ENCODE assay signal across 10 mouse cellular contexts in the genomic region with DNA sequence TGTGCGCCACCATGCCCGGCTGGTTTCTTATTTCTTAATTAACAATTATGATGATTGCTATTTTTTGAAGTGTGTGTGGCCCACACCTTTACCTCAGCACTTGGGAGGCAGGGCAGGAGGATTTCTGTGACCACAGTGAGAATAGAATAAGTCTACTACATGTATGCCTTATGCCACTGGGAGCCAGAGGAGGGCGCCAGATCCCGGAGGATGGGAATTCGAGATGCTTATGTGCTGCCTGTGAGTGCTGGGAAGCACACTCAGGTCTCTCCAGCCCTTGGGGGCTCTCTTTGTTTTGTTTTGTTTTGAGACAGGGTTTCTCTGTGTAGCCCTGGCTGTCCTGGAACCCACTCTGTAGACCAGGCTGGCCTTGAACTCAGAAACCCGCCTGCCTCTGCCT. TPM values are rescaled to one million over a fixed set of nuclear protein-coding genes. Genes with fewer than 3 reads are reported as not detected.
DNase-seq lines count a peak whose midpoint lies in the region; ATAC-seq and TF ChIP-seq lines count a peak whose summit lies in the region.
"Had no signal": no experiment of that assay in that cellular context is flagged by ENCODE, and none has a peak within 500 bp of the region (broad histone marks: within the 10 kb centered on the region; RNA-seq: fewer than 3 reads in every experiment).

No protein-coding gene starts in this region.

- intact Hi-C loops in gastrocnemius, adult 2 months (cut with DNase I): loop anchor here (5.0 kb wide), 2 partner anchors 149 to 164 kb away; a partner anchor contains a TSS

- no peak overlapping the region for H3K4me3 ChIP-seq in gastrocnemius, adult 2 months
- H3K4me3 ChIP-seq: myocyte had no signal

- no peak overlapping the region for H3K27ac ChIP-seq in gastrocnemius, adult 2 months

- DNase-seq in gastrocnemius, adult 2 months: peak; percentile 62
- no peak for DNase-seq in gastrocnemius, adult 8-10 months (ENCODE audit: low spot score in 2 of 2)
- DNase-seq in right cerebral cortex, postnatal 14 days: peak; percentile 64
- no peak for DNase-seq in right cerebral cortex, adult 2 months (ENCODE audit: low spot score in 2 of 2)
- peak; percentile 56 for DNase-seq in naive thymus-derived CD4-positive, alpha-beta T cell, adult 2 months (ENCODE audit: low read depth)
- DNase-seq in ovary, adult 18-20 months (ENCODE audit: low spot score): no peak

- ATAC-seq in common myeloid progenitor, adult 5-6 weeks (replicated peaks; ENCODE audit: low read depth, poor library complexity, severe bottlenecking): 0 out of 2 replicates have a peak, but pooled peaks have one; percentile 10
- no peak for ATAC-seq in monocyte, adult 5-6 weeks (replicated peaks; ENCODE audit: insufficient number of reproducible peaks, low FRiP score, low TSS enrichment, poor library complexity, severe bottlenecking)

- TF ChIP-seq CTCF in gastrocnemius, adult 2 months (IDR thresholded peaks at IDR 0.05): peak; percentile 49

RNA-seq across cellular contexts. Expression of a gene that starts 3.1 kb away (rescaled TPM):
- 100 to 1,000 TPM; 235 to 261 TPM for total RNA-seq in gastrocnemius, adult 2 months (2021)
- total RNA-seq in gastrocnemius, adult 8-10 months (2022): 100 to 1,000 TPM; 195 to 290 (median 232) TPM
- 3,442 and 3,905 TPM in 2 replicates for total RNA-seq in common myeloid progenitor, adult 5-6 weeks (2017)
- total RNA-seq in monocyte, adult 5-6 weeks (2017): 1,335 to 1,418 TPM (median 1,365 TPM) in 3 replicates

RNA-seq across cellular contexts. Expression of a gene that starts 9.8 kb away (rescaled TPM):
- under 1 TPM; 0.08 to 0.20 TPM for total RNA-seq in gastrocnemius, adult 2 months (2021)
- under 1 TPM; 0.05 to 0.54 (median 0.12) TPM for total RNA-seq in gastrocnemius, adult 8-10 months (2022)
- total RNA-seq in common myeloid progenitor, adult 5-6 weeks (2017): under 0.01 and 0.05 TPM in 2 replicates
- total RNA-seq in monocyte, adult 5-6 weeks (2017): 0.10 to 0.39 TPM in 2 of 3 replicates, not detected in the other

RNA-seq across cellular contexts. Expression of a gene that starts 9.9 kb away (rescaled TPM):
- total RNA-seq in gastrocnemius, adult 2 months (2021): not detected
- not detected for total RNA-seq in gastrocnemius, adult 8-10 months (2022)
- not detected in 2 replicates for total RNA-seq in common myeloid progenitor, adult 5-6 weeks (2017)
- total RNA-seq in monocyte, adult 5-6 weeks (2017): not detected in 3 replicates

RNA-seq across cellular contexts. Expression of a gene that starts 31.7 kb away (rescaled TPM):
- 10 to 100 TPM; 18.1 to 19.3 TPM for total RNA-seq in gastrocnemius, adult 2 months (2021)
- 10 to 100 TPM; 19.3 to 27.2 (median 21.6) TPM for total RNA-seq in gastrocnemius, adult 8-10 months (2022)
- 12.2 and 17.7 TPM in 2 replicates for total RNA-seq in common myeloid progenitor, adult 5-6 weeks (2017)
- 10.5 to 18.2 TPM (median 14.9 TPM) in 3 replicates for total RNA-seq in monocyte, adult 5-6 weeks (2017)

RNA-seq across cellular contexts. Expression of a gene that starts 37.2 kb away (rescaled TPM):
- not detected for total RNA-seq in gastrocnemius, adult 2 months (2021)
- total RNA-seq in gastrocnemius, adult 8-10 months (2022): not detected
- total RNA-seq in common myeloid progenitor, adult 5-6 weeks (2017): not detected in 2 replicates
- total RNA-seq in monocyte, adult 5-6 weeks (2017): not detected in 3 replicates
- total RNA-seq: hematopoietic stem cell, adult 5-6 weeks had no signal

Comparison
In these comparisons a context has a peak if more than half of its experiments do, and no peak if none do; other contexts are left out.
1. DNase-seq: peak in gastrocnemius, adult 2 months (single experiment), right cerebral cortex, postnatal 14 days (single experiment) and naive thymus-derived CD4-positive, alpha-beta T cell, adult 2 months (single experiment); none in gastrocnemius, adult 8-10 months (0 of 2), right cerebral cortex, adult 2 months (0 of 2) and ovary, adult 18-20 months (single experiment).